In genomic region chr5:89467886-89468285, GRCm38 (mm10) we compare ENCODE assay signal across 26 mouse cellular contexts. TPM values are rescaled to one million over a fixed set of nuclear protein-coding genes. Genes with fewer than 3 reads are reported as not detected.
DNase-seq lines count a peak whose midpoint lies in the region; ATAC-seq and TF ChIP-seq lines count a peak whose summit lies in the region.
"Had no signal": no experiment of that assay in that cellular context is flagged by ENCODE, and none has a peak within 500 bp of the region (broad histone marks: within the 10 kb centered on the region; RNA-seq: fewer than 3 reads in every experiment).

No protein-coding gene starts in this region.

- H3K4me3 ChIP-seq in intestine, embryonic 15.5 days (replicated peaks) = no peak overlapping the region
- no peak overlapping the region for H3K4me3 ChIP-seq in intestine, postnatal 0 days (ENCODE audit: low read depth, low read length)
- no peak overlapping the region for H3K4me3 ChIP-seq in liver, postnatal 0 days (ENCODE audit: low read depth, low read length)
- H3K4me3 ChIP-seq in liver, embryonic 11.5 days (ENCODE audit: low read depth, low read length) = no peak overlapping the region
- H3K4me3 ChIP-seq in intestine, embryonic 16.5 days (ENCODE audit: low read length) = no peak overlapping the region
- H3K4me3 ChIP-seq: embryonic facial prominence, embryonic 10.5 days; embryonic facial prominence, embryonic 12.5 days; forebrain, embryonic 13.5 days; forebrain, embryonic 15.5 days had no signal

- H3K27me3 ChIP-seq in intestine, embryonic 15.5 days (replicated peaks) = no peaks in the 10 kb centered on the region
- no peaks in the 10 kb centered on the region for H3K27me3 ChIP-seq in intestine, postnatal 0 days (replicated peaks; ENCODE audit: control insufficient read depth, insufficient read depth, low read length)
- H3K27me3 ChIP-seq in liver, postnatal 0 days (ENCODE audit: insufficient read depth, low read length) = no peaks in the 10 kb centered on the region
- H3K27me3 ChIP-seq in liver, embryonic 11.5 days (replicated peaks; ENCODE audit: control insufficient read depth, insufficient read depth, low read length) = no peaks in the 10 kb centered on the region
- no peaks in the 10 kb centered on the region for H3K27me3 ChIP-seq in intestine, embryonic 16.5 days (replicated peaks; ENCODE audit: control insufficient read depth, insufficient read depth, low read length)
- H3K27me3 ChIP-seq: CH12.LX; embryonic facial prominence, embryonic 12.5 days; forebrain, embryonic 13.5 days; forebrain, embryonic 15.5 days; Patski had no signal

- H3K4me1 ChIP-seq in intestine, embryonic 15.5 days (replicated peaks) = no peaks in the 10 kb centered on the region
- no peaks in the 10 kb centered on the region for H3K4me1 ChIP-seq in intestine, postnatal 0 days (replicated peaks; ENCODE audit: control insufficient read depth, insufficient read depth, low read length)
- H3K4me1 ChIP-seq in liver, postnatal 0 days (ENCODE audit: insufficient read depth) = no peaks in the 10 kb centered on the region
- no peaks in the 10 kb centered on the region for H3K4me1 ChIP-seq in liver, embryonic 11.5 days (replicated peaks; ENCODE audit: control insufficient read depth, insufficient read depth, low read length)
- no peaks in the 10 kb centered on the region for H3K4me1 ChIP-seq in intestine, embryonic 16.5 days (ENCODE audit: control insufficient read depth, insufficient read depth, low read length)
- H3K4me1 ChIP-seq: embryonic facial prominence, embryonic 10.5 days; embryonic facial prominence, embryonic 12.5 days; forebrain, embryonic 13.5 days; forebrain, embryonic 15.5 days had no signal

- DNase-seq in liver, postnatal 0 days = no peak
- no peak for DNase-seq in liver, embryonic 11.5 days (ENCODE audit: low spot score)
- DNase-seq: adrenal gland, adult 8-10 months; adrenal gland, postnatal 14 days; adrenal gland, postnatal 36 days; B cell, adult 2 months; cerebellum, adult 11-12 months; cerebellum, adult 2 months; cerebellum, adult 9-10 months; cerebellum, postnatal 10 days; cerebellum, postnatal 25 days had no signal

- ATAC-seq in intestine, embryonic 15.5 days = peak; percentile 59; the same call in 1 of the 2 replicates
- no peak for ATAC-seq in intestine, postnatal 0 days
- peak; percentile 56; the same call in 1 of the 2 replicates for ATAC-seq in liver, postnatal 0 days
- no peak for ATAC-seq in liver, embryonic 11.5 days (replicated peaks; ENCODE audit: low FRiP score)
- ATAC-seq in intestine, embryonic 16.5 days = 0 out of 2 replicates have a peak, but pooled peaks have one; percentile 46
- ATAC-seq: activated CD4-positive, CD25-positive, alpha-beta regulatory T cell, adult 4 months; CD4-positive, CD25-positive, alpha-beta regulatory T cell, adult 4 months; forebrain, embryonic 13.5 days; forebrain, embryonic 15.5 days; Patski had no signal

- no peak for TF ChIP-seq EP300 in liver, postnatal 0 days (IDR thresholded peaks at IDR 0.05; ENCODE audit: low read depth)

- 63% methylated on average over 2 of the region's 2 CpGs for WGBS in intestine, embryonic 15.5 days
- 59% methylated on average over 2 of the region's 2 CpGs for WGBS in intestine, postnatal 0 days
- 47% methylated on average over 2 of the region's 2 CpGs for WGBS in liver, postnatal 0 days (ENCODE audit: insufficient replicate concordance)
- 63% methylated on average over 2 of the region's 2 CpGs for WGBS in liver, embryonic 11.5 days
- 60% methylated on average over 2 of the region's 2 CpGs for WGBS in intestine, embryonic 16.5 days

- no peaks in the 10 kb centered on the region for H3K36me3 ChIP-seq in intestine, embryonic 15.5 days
- H3K36me3 ChIP-seq in intestine, postnatal 0 days (ENCODE audit: control insufficient read depth, insufficient read depth) = no peaks in the 10 kb centered on the region
- no peaks in the 10 kb centered on the region for H3K36me3 ChIP-seq in liver, postnatal 0 days (replicated peaks; ENCODE audit: insufficient read depth, low read length)
- H3K36me3 ChIP-seq in liver, embryonic 11.5 days (ENCODE audit: control insufficient read depth, insufficient read depth, low read length) = no peaks in the 10 kb centered on the region
- no peaks in the 10 kb centered on the region for H3K36me3 ChIP-seq in intestine, embryonic 16.5 days (ENCODE audit: control insufficient read depth, insufficient read depth, low read length)
- H3K36me3 ChIP-seq: embryonic facial prominence, embryonic 10.5 days; embryonic facial prominence, embryonic 12.5 days; forebrain, embryonic 15.5 days; G1E had no signal

- no peak for TF ChIP-seq CTCF in intestine, postnatal 0 days (IDR thresholded peaks at IDR 0.05; ENCODE audit: low read depth)
- no peak for TF ChIP-seq CTCF in liver, postnatal 0 days (IDR thresholded peaks at IDR 0.05; ENCODE audit: low read depth)

- no peaks in the 10 kb centered on the region for H3K9me3 ChIP-seq in intestine, embryonic 15.5 days
- no peaks in the 10 kb centered on the region for H3K9me3 ChIP-seq in intestine, postnatal 0 days (ENCODE audit: control insufficient read depth)
- H3K9me3 ChIP-seq in liver, postnatal 0 days (ENCODE audit: low read length) = no peaks in the 10 kb centered on the region
- no peaks in the 10 kb centered on the region for H3K9me3 ChIP-seq in liver, embryonic 11.5 days (ENCODE audit: control insufficient read depth, low read length)
- no peaks in the 10 kb centered on the region for H3K9me3 ChIP-seq in intestine, embryonic 16.5 days (ENCODE audit: control insufficient read depth, low read length)
- H3K9me3 ChIP-seq: embryonic facial prominence, embryonic 10.5 days; forebrain, embryonic 13.5 days; forebrain, embryonic 15.5 days had no signal

- H3K27ac ChIP-seq in intestine, embryonic 15.5 days = no peak overlapping the region
- H3K27ac ChIP-seq in intestine, postnatal 0 days (ENCODE audit: low read depth, low read length) = no peak overlapping the region
- peak overlapping the region; percentile 58; the same call in 1 of the 2 replicates for H3K27ac ChIP-seq in liver, postnatal 0 days (ENCODE audit: low read depth)
- H3K27ac ChIP-seq in liver, embryonic 11.5 days (ENCODE audit: low read depth, low read length) = no peak overlapping the region
- H3K27ac ChIP-seq in intestine, embryonic 16.5 days (ENCODE audit: low read length) = no peak overlapping the region
- H3K27ac ChIP-seq: embryonic facial prominence, embryonic 10.5 days; embryonic facial prominence, embryonic 12.5 days; forebrain, embryonic 13.5 days; forebrain, embryonic 15.5 days had no signal

- H3K4me2 ChIP-seq in intestine, embryonic 15.5 days (replicated peaks) = no peak overlapping the region
- no peak overlapping the region for H3K4me2 ChIP-seq in intestine, postnatal 0 days (replicated peaks; ENCODE audit: low read depth)
- no peak overlapping the region for H3K4me2 ChIP-seq in liver, postnatal 0 days (ENCODE audit: low read depth, low read length)
- no peak overlapping the region for H3K4me2 ChIP-seq in liver, embryonic 11.5 days
- H3K4me2 ChIP-seq in intestine, embryonic 16.5 days (ENCODE audit: low read depth, low read length) = no peak overlapping the region
- H3K4me2 ChIP-seq: embryonic facial prominence, embryonic 12.5 days; forebrain, embryonic 13.5 days; forebrain, embryonic 15.5 days had no signal

- no peak overlapping the region for H3K9ac ChIP-seq in intestine, embryonic 15.5 days
- H3K9ac ChIP-seq in intestine, postnatal 0 days (ENCODE audit: low read depth, low read length) = no peak overlapping the region
- no peak overlapping the region for H3K9ac ChIP-seq in liver, postnatal 0 days (replicated peaks)
- no peak overlapping the region for H3K9ac ChIP-seq in liver, embryonic 11.5 days (ENCODE audit: low read depth, low read length)
- no peak overlapping the region for H3K9ac ChIP-seq in intestine, embryonic 16.5 days (ENCODE audit: low read depth, low read length)
- H3K9ac ChIP-seq: embryonic facial prominence, embryonic 12.5 days; forebrain, embryonic 13.5 days; forebrain, embryonic 15.5 days had no signal

RNA-seq across cellular contexts. Expression of gene Gc, which starts 10.2 kb away (rescaled TPM):
- polyA plus RNA-seq in intestine, embryonic 15.5 days (2015; fragmentation: Nextera tagmentation; extraction: Ambion mirVana) = 30.1 and 52.2 TPM in 2 replicates
- polyA plus RNA-seq in intestine, postnatal 0 days (2015; fragmentation: Nextera tagmentation; extraction: Ambion mirVana) = 1.6 and 3.0 TPM in 2 replicates
- polyA plus RNA-seq in liver, postnatal 0 days (2015; fragmentation: Nextera tagmentation; extraction: Ambion mirVana) = 2,757 and 2,761 TPM in 2 replicates
- polyA plus RNA-seq in liver, embryonic 11.5 days (2014; fragmentation: Nextera tagmentation; extraction: Ambion mirVana) = 13.5 and 17.3 TPM in 2 replicates
- polyA plus RNA-seq in intestine, embryonic 16.5 days (2015; fragmentation: Nextera tagmentation; extraction: Ambion mirVana) = 24.4 and 30.7 TPM in 2 replicates
- polyA plus RNA-seq: activated CD4-positive, CD25-positive, alpha-beta regulatory T cell, adult 4 months; CD4-positive, CD25-positive, alpha-beta regulatory T cell, adult 4 months; cerebellum, adult 2 months; cortical plate, adult 2 months; embryonic facial prominence, embryonic 10.5 days; embryonic facial prominence, embryonic 12.5 days; embryonic facial prominence, embryonic 14.5 days; forebrain, embryonic 11.5 days; forebrain, embryonic 13.5 days; forebrain, embryonic 15.5 days; G1E had no signal

RNA-seq across cellular contexts. Expression of gene Npffr2, which starts 59.3 kb away (rescaled TPM):
- polyA plus RNA-seq in intestine, embryonic 15.5 days (2015; fragmentation: Nextera tagmentation; extraction: Ambion mirVana) = not detected in 2 replicates
- polyA plus RNA-seq in intestine, postnatal 0 days (2015; fragmentation: Nextera tagmentation; extraction: Ambion mirVana) = not detected in 2 replicates
- polyA plus RNA-seq in liver, postnatal 0 days (2015; fragmentation: Nextera tagmentation; extraction: Ambion mirVana) = not detected in 2 replicates
- 0.10 TPM in 2 replicates for polyA plus RNA-seq in liver, embryonic 11.5 days (2014; fragmentation: Nextera tagmentation; extraction: Ambion mirVana)
- polyA plus RNA-seq in intestine, embryonic 16.5 days (2015; fragmentation: Nextera tagmentation; extraction: Ambion mirVana) = not detected in 2 replicates
- polyA plus RNA-seq: activated CD4-positive, CD25-positive, alpha-beta regulatory T cell, adult 4 months; CD4-positive, CD25-positive, alpha-beta regulatory T cell, adult 4 months; cortical plate, adult 2 months; forebrain, embryonic 13.5 days; forebrain, embryonic 15.5 days; G1E had no signal

Comparison
In these comparisons a context has a peak if more than half of its experiments do, and no peak if none do; other contexts are left out.
1. ATAC-seq: peak in intestine, embryonic 15.5 days (single experiment), liver, postnatal 0 days (single experiment) and intestine, embryonic 16.5 days (single experiment); none in intestine, postnatal 0 days (single experiment) and liver, embryonic 11.5 days (single experiment).
2. RNA of gene Gc, which starts 10.2 kb away (polyA plus RNA-seq): 2,757 to 2,761 TPM in liver, postnatal 0 days; 24.4 to 30.7 TPM in intestine, embryonic 16.5 days, 30.1 to 52.2 TPM in intestine, embryonic 15.5 days, 13.5 to 17.3 TPM in liver, embryonic 11.5 days and 1.6 to 3.0 TPM in intestine, postnatal 0 days; every median in the first group is over 10 times any median in the second.